Mouse (Mus musculus) MEL (cell line): ENCODE measurements at regions not wholly inside any gene's neighbourhood (a gene's known extent, or its start where the extent isn't known, plus 50 kb on each side); places are given as distances from the start of the nearest gene placed in this dataset.

Source experiments
- DNase-seq: peaks from one replicate; pipeline ENCODE4 v3.0.0; 2011; ENCODE audit warnings: low read depth, low spot score
- H3K27ac ChIP-seq: 2 replicates; pipeline ENCODE4 v1.5.1; 2012; ENCODE audit warnings: low read depth, mild to moderate bottlenecking, control low read depth, low read length, moderate library complexity; ENCODE audit not compliant: control insufficient read depth
- H3K27me3 ChIP-seq, 2 experiments: fragments of 150-350 bp in 1 of 2; sonication (generic) in 1 of 2; 2 replicates each; pipeline ENCODE4 v1.6.1; 2012; ENCODE audit warnings: low read length in 2 of 2, mild to moderate bottlenecking in 2 of 2, improper control_type of control experiment in 1 of 2, moderate library complexity in 1 of 2; ENCODE audit not compliant: insufficient read depth in 2 of 2, control insufficient read depth in 1 of 2
- H3K36me3 ChIP-seq, 2 experiments: 2 replicates each; pipeline ENCODE4 v1.6.1; 2012 to 2014; ENCODE audit warnings: low read length in 2 of 2, improper control_type of control experiment in 1 of 2, inconsistent platforms in 1 of 2, mild to moderate bottlenecking in 1 of 2; ENCODE audit not compliant: insufficient read depth in 2 of 2, control insufficient read depth in 1 of 2
- H3K4me1 ChIP-seq, 2 experiments: fragments of 150-350 bp in 1 of 2; sonication (generic) in 1 of 2; 2 replicates each; pipeline ENCODE4 v1.6.1; 2012; ENCODE audit warnings: low read length in 2 of 2, improper control_type of control experiment in 1 of 2, mild to moderate bottlenecking in 1 of 2; ENCODE audit not compliant: insufficient read depth in 2 of 2, control insufficient read depth in 1 of 2
- H3K4me3 ChIP-seq, 2 experiments: fragments of 150-350 bp in 1 of 2; sonication (generic) in 1 of 2; 2 replicates each; pipeline ENCODE4 v1.5.1; 2012; ENCODE audit warnings: low read depth in 2 of 2, low read length in 2 of 2, mild to moderate bottlenecking in 2 of 2, moderate library complexity in 2 of 2, control low read depth in 1 of 2, improper control_type of control experiment in 1 of 2; ENCODE audit not compliant: control insufficient read depth in 1 of 2, insufficient read depth in 1 of 2
- H3K79me2 ChIP-seq: 2 replicates; pipeline ENCODE4 v1.6.1; 2012; ENCODE audit warnings: mild to moderate bottlenecking, low read length, moderate library complexity; ENCODE audit not compliant: control insufficient read depth, poor library complexity, insufficient read depth
- H3K9ac ChIP-seq: 2 replicates; pipeline ENCODE4 v1.6.1; 2012; ENCODE audit warnings: low read depth, mild to moderate bottlenecking, control low read depth, low read length, moderate library complexity; ENCODE audit not compliant: control insufficient read depth, poor library complexity, severe bottlenecking
- H3K9me3 ChIP-seq: fragments of 150-350 bp; sonication (generic); replicated peaks from 2 replicates; pipeline ENCODE4 v1.6.1; 2012; ENCODE audit warnings: mild to moderate bottlenecking, low read length, improper control_type of control experiment, moderate library complexity; ENCODE audit not compliant: insufficient read depth
- CTCF ChIP-seq, 3 experiments: IDR thresholded peaks in 2 of 3; conservative IDR thresholded peaks in 1 of 3; 2 replicates each; pipeline ENCODE4 v1.5.1; 2011 to 2012; ENCODE audit warnings: low read length in 3 of 3, low read depth in 2 of 3, mild to moderate bottlenecking in 2 of 3, improper control_type of control experiment in 1 of 3, inconsistent platforms in 1 of 3, mixed read lengths in 1 of 3, moderate library complexity in 1 of 3; ENCODE audit not compliant: control insufficient read depth in 1 of 3, insufficient read depth in 1 of 3, poor library complexity in 1 of 3, severe bottlenecking in 1 of 3
- E2F4 ChIP-seq: IDR thresholded peaks from 2 replicates; pipeline ENCODE4 v1.6.1; 2011; ENCODE audit warnings: low read depth, low read length, improper control_type of control experiment, borderline replicate concordance
- EP300 ChIP-seq, 2 experiments: IDR thresholded peaks; 2 replicates each; pipeline ENCODE4 v1.6.1; 2011; ENCODE audit warnings: improper control_type of control experiment in 2 of 2, low read length in 2 of 2, low read depth in 1 of 2, mild to moderate bottlenecking in 1 of 2
- GABPA ChIP-seq: IDR thresholded peaks from 2 replicates; pipeline ENCODE4 v1.6.1; 2012; ENCODE audit warnings: low read depth, mild to moderate bottlenecking, inconsistent platforms, low read length, improper control_type of control experiment, moderate library complexity
- JUND ChIP-seq: IDR thresholded peaks from 2 replicates; pipeline ENCODE4 v1.6.1; 2011; ENCODE audit warnings: low read depth, mild to moderate bottlenecking, improper control_type of control experiment, low read length
- MAFK ChIP-seq: IDR thresholded peaks from 2 replicates; pipeline ENCODE4 v1.6.1; 2011; ENCODE audit warnings: low read depth, mild to moderate bottlenecking, low read length, improper control_type of control experiment, borderline replicate concordance
- MAX ChIP-seq: IDR thresholded peaks from 2 replicates; pipeline ENCODE4 v1.6.1; 2011; ENCODE audit warnings: low read length, improper control_type of control experiment
- MAZ ChIP-seq: IDR thresholded peaks from 2 replicates; pipeline ENCODE4 v1.6.1; 2012; ENCODE audit warnings: low read depth, mild to moderate bottlenecking, inconsistent platforms, low read length, improper control_type of control experiment
- MEF2A ChIP-seq: IDR thresholded peaks from 2 replicates; pipeline ENCODE4 v1.6.1; 2014; ENCODE audit warnings: low read depth, mild to moderate bottlenecking, inconsistent platforms, low read length, improper control_type of control experiment; ENCODE audit not compliant: poor library complexity, insufficient replicate concordance, severe bottlenecking; ENCODE audit errors: extremely low read depth
- MYC ChIP-seq: IDR thresholded peaks from 2 replicates; pipeline ENCODE4 v1.6.1; 2011; ENCODE audit warnings: low read depth, mild to moderate bottlenecking, low read length, improper control_type of control experiment, moderate library complexity
- NELFE ChIP-seq: IDR thresholded peaks from 2 replicates; pipeline ENCODE4 v1.6.1; 2011; ENCODE audit warnings: low read depth, low read length, improper control_type of control experiment
- POLR2A ChIP-seq, 2 experiments: IDR thresholded peaks; 2 replicates each; pipeline ENCODE4 v1.6.1; 2011 to 2012; ENCODE audit warnings: low read length in 2 of 2, mild to moderate bottlenecking in 2 of 2, control low read depth in 1 of 2, improper control_type of control experiment in 1 of 2, low read depth in 1 of 2, moderate library complexity in 1 of 2; ENCODE audit not compliant: control insufficient read depth in 1 of 2, insufficient read depth in 1 of 2, poor library complexity in 1 of 2
- POLR2AphosphoS5 ChIP-seq: IDR thresholded peaks from 2 replicates; pipeline ENCODE4 v1.6.1; 2012; ENCODE audit warnings: low read depth, borderline replicate concordance, mild to moderate bottlenecking, inconsistent platforms, low read length, moderate library complexity, mixed read lengths
- RCOR1 ChIP-seq: IDR thresholded peaks from 2 replicates; pipeline ENCODE4 v1.6.1; 2012; ENCODE audit warnings: low read depth, mild to moderate bottlenecking, inconsistent platforms, low read length, improper control_type of control experiment
- SMC3 ChIP-seq: IDR thresholded peaks from 2 replicates; pipeline ENCODE4 v1.6.1; 2011; ENCODE audit warnings: low read depth, low read length, improper control_type of control experiment
- UBTF ChIP-seq: IDR thresholded peaks from 2 replicates; pipeline ENCODE4 v1.6.1; 2012; ENCODE audit warnings: low read depth, mild to moderate bottlenecking, inconsistent platforms, low read length, improper control_type of control experiment, moderate library complexity, borderline replicate concordance; ENCODE audit not compliant: insufficient read depth
- USF1 ChIP-seq: IDR thresholded peaks from 2 replicates; pipeline ENCODE4 v1.6.1; 2014; ENCODE audit warnings: low read depth, mild to moderate bottlenecking, inconsistent platforms, low read length, improper control_type of control experiment, moderate library complexity
- USF2 ChIP-seq, 2 experiments: IDR thresholded peaks; 2 replicates each; pipeline ENCODE4 v1.6.1; 2011 to 2012; ENCODE audit warnings: improper control_type of control experiment in 2 of 2, low read length in 2 of 2, borderline replicate concordance in 1 of 2, inconsistent platforms in 1 of 2, low read depth in 1 of 2, mild to moderate bottlenecking in 1 of 2; ENCODE audit not compliant: insufficient read depth in 1 of 2
- ZC3H11A ChIP-seq: IDR thresholded peaks from 2 replicates; pipeline ENCODE4 v1.6.1; 2012; ENCODE audit warnings: low read depth, mild to moderate bottlenecking, inconsistent platforms, low read length, improper control_type of control experiment
- ZKSCAN1 ChIP-seq: IDR thresholded peaks from 2 replicates; pipeline ENCODE4 v1.6.1; 2012; ENCODE audit warnings: low read depth, mild to moderate bottlenecking, inconsistent platforms, low read length, improper control_type of control experiment, moderate library complexity
- ZNF384 ChIP-seq: IDR thresholded peaks from 2 replicates; pipeline ENCODE4 v1.6.1; 2012; ENCODE audit warnings: low read depth, mild to moderate bottlenecking, inconsistent platforms, low read length, improper control_type of control experiment

GRCm38 (mm10) chr8:59130777-59131176, 218.3 kb upstream of the Galntl6 start:
- H3K4me1 ChIP-seq: no peaks in the 10 kb centered on the region
- TF ChIP-seq MYC (no peak), MAFK (peak; percentile 93)
- H3K27ac ChIP-seq: no peak overlapping the region
- H3K9ac ChIP-seq: no peak overlapping the region
- no peaks in the 10 kb centered on the region for H3K79me2 ChIP-seq
- H3K36me3 ChIP-seq: no peaks in the 10 kb centered on the region
- H3K27me3 ChIP-seq: no peaks in the 10 kb centered on the region
- DNase-seq: no peak
- H3K9me3 ChIP-seq: no peaks in the 10 kb centered on the region
- no peak overlapping the region for H3K4me3 ChIP-seq

- no peak for DNase-seq
- no peak overlapping the region for H3K9ac ChIP-seq
- no peak for TF ChIP-seq E2F4
- TF ChIP-seq ZKSCAN1: no peak
- TF ChIP-seq NELFE: no peak
- no peak for TF ChIP-seq JUND
- no peak for TF ChIP-seq POLR2AphosphoS5
- TF ChIP-seq MYC: no peak
- no peak for TF ChIP-seq MAX
- no peak for TF ChIP-seq MAZ
- no peak for TF ChIP-seq ZC3H11A
- no peak for TF ChIP-seq RCOR1
- no peak for TF ChIP-seq SMC3
- TF ChIP-seq POLR2A (IDR thresholded peaks at IDR 0.05; ENCODE audit: control insufficient read depth in 1 of 2, insufficient read depth in 1 of 2, low read depth in 1 of 2, low read length in 2 of 2, poor library complexity in 1 of 2): no peak
- no peak for TF ChIP-seq USF2 (IDR thresholded peaks at IDR 0.05; ENCODE audit: borderline replicate concordance in 1 of 2, insufficient read depth in 1 of 2, low read depth in 1 of 2, low read length in 2 of 2)
- no peak for TF ChIP-seq UBTF
- no peak for TF ChIP-seq EP300 (IDR thresholded peaks at IDR 0.05; ENCODE audit: low read depth in 1 of 2, low read length in 2 of 2)
- no peak for TF ChIP-seq ZNF384
- TF ChIP-seq CTCF (IDR thresholded peaks at IDR 0.05 in 2 of 3, conservative IDR thresholded peaks at IDR 0.05 in 1 of 3; ENCODE audit: control insufficient read depth in 1 of 3, insufficient read depth in 1 of 3, low read depth in 2 of 3, low read length in 3 of 3, poor library complexity in 1 of 3, severe bottlenecking in 1 of 3): no peak
- no peak for TF ChIP-seq GABPA
- no peak for TF ChIP-seq MEF2A
- TF ChIP-seq USF1: no peak
Measured at GRCm38 (mm10) chr8:59113221-59113620, 200.8 kb upstream of the Galntl6 start.

More at GRCm38 (mm10) chr8:59113221-59113620, 200.8 kb upstream of the Galntl6 start:
- no peaks in the 10 kb centered on the region for H3K4me1 ChIP-seq
- H3K36me3 ChIP-seq: no peaks in the 10 kb centered on the region
- no peaks in the 10 kb centered on the region for H3K9me3 ChIP-seq
- no peak overlapping the region for H3K4me3 ChIP-seq
- no peaks in the 10 kb centered on the region for H3K27me3 ChIP-seq
- H3K27ac ChIP-seq: no peak overlapping the region
- no peaks in the 10 kb centered on the region for H3K79me2 ChIP-seq
